Mouse (Mus musculus) forebrain, embryonic 11.5 days (tissue): Measurements from ENCODE around the gene Rhbdf2. TPM values are rescaled to one million over a fixed set of nuclear protein-coding genes. Genes with fewer than 3 reads are reported as not detected.

Experiments
- ATAC-seq: fragments of 200-750 bp; cut with Nextera tagmentation; replicated peaks from 2 replicates; pipeline ENCODE4 v1.8.0; 2017; ENCODE audit warnings: moderate TSS enrichment; ENCODE audit not compliant: low FRiP score
- DNase-seq: peaks from one replicate; pipeline ENCODE4 v3.0.0-alpha.2; 2017; ENCODE audit warnings: low spot score
- H3K27ac ChIP-seq: fragments of 300-500 bp; sonication (generic); 2 replicates; pipeline ENCODE4 v1.5.1; 2014; ENCODE audit warnings: low read depth, low read length
- H3K27me3 ChIP-seq: fragments of 300-500 bp; sonication (generic); 2 replicates; pipeline ENCODE4 v1.6.1; 2014; ENCODE audit warnings: mild to moderate bottlenecking, low read length, mixed read lengths; ENCODE audit not compliant: control insufficient read depth, insufficient read depth
- H3K36me3 ChIP-seq: fragments of 300-500 bp; sonication (generic); 2 replicates; pipeline ENCODE4 v1.6.1; 2014; ENCODE audit warnings: mild to moderate bottlenecking, low read length, moderate library complexity, mixed read lengths; ENCODE audit not compliant: control insufficient read depth, insufficient read depth
- H3K4me1 ChIP-seq: fragments of 300-500 bp; sonication (generic); replicated peaks from 2 replicates; pipeline ENCODE4 v1.6.1; 2014; ENCODE audit warnings: low read length, mixed read lengths; ENCODE audit not compliant: control insufficient read depth, insufficient read depth
- H3K4me2 ChIP-seq: fragments of 300-500 bp; sonication (generic); 2 replicates; pipeline ENCODE4 v1.6.1; 2014; ENCODE audit warnings: low read depth, mild to moderate bottlenecking, low read length, moderate library complexity, mixed read lengths; ENCODE audit not compliant: severe bottlenecking
- H3K4me3 ChIP-seq: fragments of 300-500 bp; sonication (generic); 2 replicates; pipeline ENCODE4 v1.5.1; 2014; ENCODE audit warnings: low read depth, low read length
- H3K9ac ChIP-seq: fragments of 300-500 bp; sonication (generic); 2 replicates; pipeline ENCODE4 v1.6.1; 2014; ENCODE audit warnings: low read length
- H3K9me3 ChIP-seq: fragments of 300-500 bp; sonication (generic); 2 replicates; pipeline ENCODE4 v1.6.1; 2016; ENCODE audit warnings: low read length, mixed read lengths; ENCODE audit not compliant: control insufficient read depth
- WGBS: fragments of 180-500 bp; shearing (Covaris S2); extraction: QIAGEN DNeasy Blood & Tissue Kit; methylation state at CpG from one replicate; pipeline ENCODE4 v1.1.7; 2014; 5-methylcytosine and 5-hydroxymethylcytosine counted together
- polyA plus RNA-seq: library from polyadenylated mRNA; unstranded; fragments of >200 nt; fragmentation: Nextera tagmentation; extraction: Ambion mirVana; gene quantifications from 2 replicates; pipeline ENCODE4 v1.2.1, GENCODE M21; 2014

Gene Rhbdf2
- polyA plus RNA-seq, 1 experiment from 2014 or later: 2.7 TPM

GRCm38 (mm10) chr11:116628712-116629111 is 1.9 kb upstream of the Rhbdf2 start:
- Histone ChIP-seq H3K9ac (no peak overlapping the region), H3K27me3 (peaks cover 2% of the 10 kb centered on the region; the same call in 1 of the 2 replicates), H3K4me3 (no peak overlapping the region), H3K9me3 (no peaks in the 10 kb centered on the region), H3K36me3 (no peaks in the 10 kb centered on the region), H3K4me2 (no peak overlapping the region), H3K4me1 (peaks cover 4% of the 10 kb centered on the region; the same call in 1 of the 2 replicates), H3K27ac (no peak overlapping the region)
- 63% methylated on average over 9 of the region's 9 CpGs for WGBS
- ATAC-seq: no peak
- peak; percentile 88 for DNase-seq

GRCm38 (mm10) chr11:116627072-116628020 is 527 bp upstream of the Rhbdf2 start:
- DNase-seq: no peak
- Histone ChIP-seq H3K9me3 (no peaks in the 10 kb centered on the region), H3K9ac (no peak overlapping the region), H3K27ac (no peak overlapping the region), H3K4me2 (no peak overlapping the region), H3K36me3 (no peaks in the 10 kb centered on the region), H3K27me3 (peaks cover 10% of the 10 kb centered on the region; the same call in 1 of the 2 replicates), H3K4me1 (peaks cover 7% of the 10 kb centered on the region; the same call in 1 of the 2 replicates), H3K4me3 (no peak overlapping the region)
- no peak for ATAC-seq
- WGBS: 40% methylated on average over 10 of the region's 10 CpGs

GRCm38 (mm10) chr11:116625081-116626000 is 1.5 kb downstream of the Rhbdf2 start:
- no peak overlapping the region for H3K4me2 ChIP-seq
- WGBS: 74% methylated on average over 17 of the region's 17 CpGs
- H3K9ac ChIP-seq: no peak overlapping the region
- H3K9me3 ChIP-seq: no peaks in the 10 kb centered on the region
- DNase-seq: peak; percentile 86
- H3K4me3 ChIP-seq: no peak overlapping the region
- ATAC-seq: no peak
- H3K27me3 ChIP-seq: peaks cover 10% of the 10 kb centered on the region; the same call in 1 of the 2 replicates
- peaks cover 7% of the 10 kb centered on the region; the same call in 1 of the 2 replicates for H3K4me1 ChIP-seq
- H3K36me3 ChIP-seq: no peaks in the 10 kb centered on the region
- H3K27ac ChIP-seq: no peak overlapping the region

GRCm38 (mm10) chr11:116624131-116624832 is 2.5 kb downstream of the Rhbdf2 start:
- H3K36me3 ChIP-seq: no peaks in the 10 kb centered on the region
- peaks cover 10% of the 10 kb centered on the region; the same call in 1 of the 2 replicates for H3K27me3 ChIP-seq
- H3K4me1 ChIP-seq: peaks cover 10% of the 10 kb centered on the region; the same call in 1 of the 2 replicates
- WGBS: 12% methylated on average over 42 of the region's 42 CpGs
- H3K27ac ChIP-seq: no peak overlapping the region
- H3K9me3 ChIP-seq: no peaks in the 10 kb centered on the region
- peak; percentile 66 for ATAC-seq
- H3K9ac ChIP-seq: peak overlapping the region; percentile 53
- H3K4me3 ChIP-seq: peak overlapping the region; percentile 61
- peak overlapping the region; percentile 85 for H3K4me2 ChIP-seq
- peak; percentile 93 for DNase-seq

- WGBS: 7% methylated on average over 40 of the region's 40 CpGs
- Histone ChIP-seq H3K4me1 (peaks cover 10% of the 10 kb centered on the region; the same call in 1 of the 2 replicates), H3K27ac (no peak overlapping the region), H3K4me3 (peak overlapping the region; percentile 61), H3K27me3 (peaks cover 10% of the 10 kb centered on the region; the same call in 1 of the 2 replicates), H3K9ac (peak overlapping the region; percentile 53), H3K9me3 (no peaks in the 10 kb centered on the region), H3K36me3 (no peaks in the 10 kb centered on the region), H3K4me2 (peak overlapping the region; percentile 85)
- DNase-seq (no peak), ATAC-seq (peak; percentile 37; the same call in 1 of the 2 replicates)
Measured at GRCm38 (mm10) chr11:116623281-116624124, 3.3 kb downstream of the Rhbdf2 start.

- Histone ChIP-seq H3K9me3 (no peaks in the 10 kb centered on the region), H3K4me1 (peaks cover 10% of the 10 kb centered on the region; the same call in 1 of the 2 replicates), H3K9ac (no peak overlapping the region), H3K27me3 (peaks cover 10% of the 10 kb centered on the region; the same call in 1 of the 2 replicates), H3K27ac (no peak overlapping the region), H3K4me2 (no peak overlapping the region), H3K4me3 (no peak overlapping the region), H3K36me3 (no peaks in the 10 kb centered on the region)
- ATAC-seq: no peak
- DNase-seq: no peak
- 61% methylated on average over 6 of the region's 6 CpGs for WGBS
Measured at GRCm38 (mm10) chr11:116621258-116621704, 5.5 kb downstream of the Rhbdf2 start.

GRCm38 (mm10) chr11:116620559-116621253 is 6.1 kb downstream of the Rhbdf2 start:
- Histone ChIP-seq H3K4me1 (peaks cover 12% of the 10 kb centered on the region; the same call in 1 of the 2 replicates), H3K27ac (no peak overlapping the region)
- no peak for DNase-seq

More at GRCm38 (mm10) chr11:116620559-116621253, 6.1 kb downstream of the Rhbdf2 start:
- no peak for ATAC-seq
- Histone ChIP-seq H3K36me3 (no peaks in the 10 kb centered on the region), H3K27me3 (peaks cover 10% of the 10 kb centered on the region; the same call in 1 of the 2 replicates), H3K4me3 (no peak overlapping the region), H3K9ac (no peak overlapping the region), H3K9me3 (no peaks in the 10 kb centered on the region), H3K4me2 (no peak overlapping the region)
- 87% methylated on average over 10 of the region's 10 CpGs for WGBS
